Mouse (Mus musculus) R1 (cell line): ENCODE data around the gene Lrrc17.

Experiments
- DNase-seq: peaks from one replicate; pipeline ENCODE4 v3.0.0-alpha.2; 2018; ENCODE audit warnings: low read depth, low spot score

Lrrc17 gene

GRCm38 (mm10) chr5:21543409-21544201 lies at the start of gene Lrrc17:
TSS of gene Lrrc17 (plus strand) at chr5:21543559.
- no peak for DNase-seq

DNA sequence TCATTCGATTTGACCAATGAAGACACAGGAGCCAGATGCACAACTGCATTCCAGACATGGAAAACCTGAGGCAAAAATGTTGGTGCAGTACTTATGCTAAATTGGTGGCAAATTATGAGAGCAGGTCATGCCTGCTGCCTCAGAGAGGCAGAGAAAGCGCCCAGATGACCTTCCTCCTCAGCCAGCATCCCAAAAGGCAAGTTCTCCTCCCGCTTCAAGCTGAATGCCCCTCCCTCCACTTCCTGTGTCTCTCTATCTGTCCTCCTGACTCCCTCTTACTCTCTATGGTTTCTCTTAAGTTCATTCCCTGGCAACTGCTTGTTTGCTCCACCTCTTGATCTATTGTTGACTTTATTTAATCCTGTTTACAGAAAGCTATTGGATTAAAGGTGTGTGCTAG lies 48.6 kb upstream of the Lrrc17 start:
- DNase-seq: peak; percentile 12

GRCm38 (mm10) chr5:21496321-21496720 lies 47.0 kb upstream of the Lrrc17 start:
- no peak for DNase-seq

- no peak for DNase-seq
Measured at GRCm38 (mm10) chr5:21496881-21497280, 46.5 kb upstream of the Lrrc17 start.

DNA sequence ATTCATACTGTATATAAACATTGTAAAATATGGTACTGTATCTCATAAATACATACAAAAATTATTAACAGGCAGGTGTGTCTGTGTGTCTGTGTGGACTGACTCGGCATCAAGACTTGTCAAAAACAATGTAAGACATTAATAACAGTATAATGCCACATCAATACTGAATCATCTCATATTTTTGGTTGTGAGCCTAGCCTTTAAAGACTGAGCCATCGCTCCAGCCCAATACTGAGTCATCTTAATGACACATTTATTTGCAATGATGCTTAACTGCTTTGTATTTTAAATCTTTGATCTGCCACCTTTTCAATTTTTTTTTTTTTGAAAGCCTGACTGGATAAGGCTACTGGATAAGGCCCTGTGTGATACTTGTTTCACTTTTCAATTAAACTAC lies 44.9 kb upstream of the Lrrc17 start:
- DNase-seq: no peak

DNA sequence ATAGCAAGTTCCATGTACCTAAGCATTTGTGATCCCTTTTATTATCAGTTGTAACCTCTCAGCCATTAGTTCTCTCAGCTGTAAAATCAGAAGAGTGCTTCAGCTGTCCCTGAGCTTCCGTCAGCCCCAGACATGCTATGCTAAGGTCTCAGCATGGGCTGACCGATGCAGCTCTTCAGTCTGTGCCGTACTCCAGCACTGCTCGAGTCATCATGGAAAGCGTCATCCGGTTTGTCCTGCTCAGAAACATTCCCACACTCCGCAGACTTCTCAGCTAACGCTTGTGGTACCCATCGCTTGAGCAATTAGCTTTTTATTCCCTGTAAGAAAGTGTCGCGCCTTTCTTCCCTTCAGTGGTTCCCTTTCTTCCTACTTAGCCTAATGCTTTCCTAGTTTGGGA lies 44.4 kb upstream of the Lrrc17 start:
- DNase-seq: no peak

- DNase-seq: no peak
Measured at GRCm38 (mm10) chr5:21500133-21500532, 43.2 kb upstream of the Lrrc17 start.

DNA sequence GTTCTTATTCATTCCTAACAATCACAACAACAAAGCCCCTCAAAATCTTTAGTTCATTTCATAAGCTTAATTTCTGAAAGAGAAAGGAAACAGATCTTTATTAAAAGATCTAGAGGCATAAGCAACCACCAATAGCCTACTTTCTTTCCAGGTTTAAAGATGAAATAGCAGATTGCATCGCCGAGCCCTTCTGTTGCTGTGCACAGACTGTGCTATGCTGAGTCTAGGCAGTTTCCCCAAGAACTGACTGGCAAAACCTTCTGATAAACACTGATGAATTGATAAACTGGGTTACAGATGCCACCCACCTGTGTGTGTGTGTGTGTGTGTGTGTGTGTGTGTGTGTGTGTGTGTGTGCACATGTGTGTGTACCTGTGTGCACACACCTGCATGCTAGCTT lies 42.4 kb upstream of the Lrrc17 start:
- no peak for DNase-seq

DNA sequence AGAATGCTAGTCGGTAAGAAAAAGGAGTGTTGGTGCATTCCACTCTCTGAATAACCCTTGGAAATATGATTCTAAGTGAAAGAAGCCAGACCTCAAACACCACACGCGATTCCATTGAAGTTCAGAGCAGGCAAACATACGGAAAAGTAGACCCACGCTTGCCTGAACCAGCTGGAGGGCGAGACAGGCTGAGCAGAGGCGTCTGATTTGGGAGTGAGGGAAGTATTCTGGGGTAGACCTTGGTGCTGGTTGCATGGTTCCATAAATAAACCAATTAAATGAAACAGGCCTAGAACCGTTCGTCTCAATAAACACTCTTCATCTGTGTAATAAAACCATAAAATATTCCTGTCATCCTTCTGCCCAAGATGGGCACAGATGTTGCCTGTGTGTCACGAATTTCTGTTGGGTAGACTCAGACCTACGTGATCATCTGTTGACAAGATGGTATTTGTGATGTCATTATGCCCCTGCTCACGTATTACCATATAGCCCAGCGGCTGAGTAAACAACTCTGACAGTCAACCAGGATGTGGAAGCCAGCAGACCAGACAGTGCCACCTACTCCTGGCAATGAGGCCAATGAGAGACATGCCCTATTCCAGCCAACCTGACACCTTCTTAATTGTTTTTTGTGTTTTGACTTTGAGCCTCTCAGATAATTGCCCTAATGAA lies 40.3 kb upstream of the Lrrc17 start:
- no peak for DNase-seq

GRCm38 (mm10) chr5:21505159-21505558 lies 38.2 kb upstream of the Lrrc17 start:
- DNase-seq: no peak

DNA sequence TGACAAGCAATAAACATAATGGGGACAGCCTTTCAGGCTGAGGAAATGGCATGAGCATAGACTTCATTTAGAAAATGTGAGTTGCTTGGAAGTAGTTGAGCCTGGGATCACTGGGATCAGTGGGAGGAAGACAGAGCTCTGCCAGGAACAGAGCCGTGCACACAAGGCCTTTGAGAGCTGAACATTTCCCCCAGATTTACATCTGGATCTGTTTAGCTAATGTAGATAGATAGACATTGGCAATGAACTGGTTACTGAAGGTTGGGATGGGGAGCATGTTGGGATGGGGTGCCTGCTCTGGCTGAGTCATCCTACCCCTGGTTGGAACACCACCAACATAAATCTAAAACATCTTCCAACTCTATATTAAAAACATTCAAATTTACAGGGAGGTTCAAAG lies 36.5 kb upstream of the Lrrc17 start:
- no peak for DNase-seq

GRCm38 (mm10) chr5:21509801-21510200 lies 33.6 kb upstream of the Lrrc17 start:
- DNase-seq: no peak

- DNase-seq: no peak
Measured at GRCm38 (mm10) chr5:21513363-21513762, 30.0 kb upstream of the Lrrc17 start.

GRCm38 (mm10) chr5:21517562-21517961 lies 25.8 kb upstream of the Lrrc17 start:
- DNase-seq: peak; percentile 46

DNA sequence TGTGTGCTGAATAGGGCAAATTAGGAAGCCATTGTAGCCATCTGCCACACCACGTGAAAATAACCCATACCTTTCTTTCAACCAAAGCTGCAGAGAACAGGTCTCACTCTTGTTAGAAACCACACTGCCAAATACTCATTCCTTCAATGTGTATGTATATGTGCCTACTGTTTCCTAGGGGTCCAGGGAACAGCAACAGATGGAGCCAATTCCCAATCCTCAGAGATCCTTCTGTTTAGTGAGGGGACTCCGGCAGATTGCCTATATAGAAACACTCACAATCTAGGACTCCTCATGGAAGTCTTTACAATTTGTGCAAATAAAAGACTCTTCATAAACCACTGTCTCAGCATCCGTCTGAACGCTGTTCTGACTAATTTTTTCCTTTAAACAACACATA lies 25.2 kb upstream of the Lrrc17 start:
- DNase-seq: no peak

DNA sequence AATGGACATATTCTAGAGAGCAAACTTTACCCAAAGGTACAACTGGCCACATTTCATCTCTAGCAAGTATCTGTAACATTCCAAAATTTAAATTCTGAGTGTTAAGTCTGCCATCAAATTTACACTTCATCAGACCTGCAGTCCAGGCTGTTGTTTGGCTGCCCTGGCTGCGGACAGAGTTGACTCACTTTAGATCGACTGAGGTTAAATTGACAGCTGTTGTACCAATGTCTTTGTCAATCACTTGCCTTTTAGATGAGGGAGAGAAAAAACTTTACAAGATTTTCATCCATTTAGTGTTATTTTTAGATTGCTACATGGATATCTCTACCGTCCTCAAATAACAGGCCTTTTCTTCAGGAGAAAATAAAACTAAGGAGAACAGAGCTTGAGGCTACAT lies 24.2 kb upstream of the Lrrc17 start:
- DNase-seq: no peak

DNA sequence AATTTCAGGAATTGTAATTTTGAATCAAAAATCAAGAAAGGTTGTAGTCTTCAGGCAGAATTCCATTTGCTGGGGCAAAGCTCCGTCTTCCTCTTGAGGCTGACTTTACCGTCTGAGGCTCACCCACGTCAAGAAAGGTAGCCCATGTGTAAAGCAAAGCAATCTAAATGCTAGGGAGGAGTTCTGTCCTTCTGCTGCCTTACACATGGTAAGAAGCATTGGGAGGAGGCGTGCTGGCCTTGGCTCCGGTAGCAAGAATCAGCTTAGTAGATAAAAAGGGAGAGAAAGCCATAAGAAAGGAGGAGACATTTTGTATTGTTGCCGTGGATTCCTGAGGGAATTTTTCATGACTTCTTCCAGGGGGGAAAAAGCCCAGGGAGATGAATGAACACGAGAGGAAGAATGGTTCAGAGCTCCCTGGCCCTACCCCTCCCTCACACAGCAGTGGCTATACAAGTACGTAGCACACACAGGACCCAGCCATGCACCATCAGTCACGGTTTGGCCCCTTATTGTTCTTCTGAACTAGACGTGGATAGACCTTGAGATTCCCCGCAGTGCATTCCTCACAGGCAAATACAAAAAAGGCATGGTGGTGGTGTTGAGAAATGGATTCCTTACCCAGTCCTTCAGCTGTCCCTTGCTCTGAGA lies 16.4 kb upstream of the Lrrc17 start:
- DNase-seq: no peak

GRCm38 (mm10) chr5:21527488-21527911 lies 15.9 kb upstream of the Lrrc17 start:
- no peak for DNase-seq

- DNase-seq: no peak
Measured at GRCm38 (mm10) chr5:21528068-21528842, 15.1 kb upstream of the Lrrc17 start.

GRCm38 (mm10) chr5:21529110-21529720 lies 14.1 kb upstream of the Lrrc17 start:
- DNase-seq: no peak

- DNase-seq: no peak
Measured at GRCm38 (mm10) chr5:21532126-21532525, 11.2 kb upstream of the Lrrc17 start.
